Mouse (Mus musculus): Measurements from ENCODE around the gene Scn10a.

Scn10a gene

GRCm38 (mm10) chr9:119575732-119576131 is 143.4 kb downstream of the Scn10a start:
- DNase-seq (ENCODE audit: low read depth, low spot score): no peak

GRCm38 (mm10) chr9:119574366-119574765 is 144.8 kb downstream of the Scn10a start:
- DNase-seq (ENCODE audit: low read depth, low spot score): no peak

- no peak for DNase-seq (ENCODE audit: low read depth, low spot score)
These were observed 146.1 kb downstream of the Scn10a start for GRCm38 (mm10) chr9:119573009-119573408.

GRCm38 (mm10) chr9:119571411-119571888 is 147.7 kb downstream of the Scn10a start:
- DNase-seq (ENCODE audit: low read depth, low spot score): no peak

GRCm38 (mm10) chr9:119570652-119571051 is 148.5 kb downstream of the Scn10a start:
- no peak for DNase-seq (ENCODE audit: low read depth, low spot score)

GRCm38 (mm10) chr9:119568732-119569131 is 150.4 kb downstream of the Scn10a start:
- no peak for DNase-seq (ENCODE audit: low read depth, low spot score)

GRCm38 (mm10) chr9:119567800-119568199 is 151.3 kb downstream of the Scn10a start:
- no peak for DNase-seq (ENCODE audit: low read depth, low spot score)

GRCm38 (mm10) chr9:119566214-119566613 is 152.9 kb downstream of the Scn10a start:
- DNase-seq (ENCODE audit: low read depth, low spot score): no peak

GRCm38 (mm10) chr9:119564803-119565202 is 154.3 kb downstream of the Scn10a start:
- no peak for DNase-seq (ENCODE audit: low read depth, low spot score)

GRCm38 (mm10) chr9:119563617-119564016 is 155.5 kb downstream of the Scn10a start:
- no peak for DNase-seq (ENCODE audit: low read depth, low spot score)

GRCm38 (mm10) chr9:119562256-119562655 is 156.9 kb downstream of the Scn10a start:
- DNase-seq (ENCODE audit: low read depth, low spot score): no peak

GRCm38 (mm10) chr9:119561746-119562145 is 157.4 kb downstream of the Scn10a start:
- DNase-seq (ENCODE audit: low read depth, low spot score): no peak

- DNase-seq (ENCODE audit: low read depth, low spot score): no peak
These were observed 159.4 kb downstream of the Scn10a start for GRCm38 (mm10) chr9:119559537-119560276.
